Mouse (Mus musculus) heart, adult 18-20 months (tissue): ENCODE results near the gene Krtap6-1. TPM values are rescaled to one million over a fixed set of nuclear protein-coding genes. Genes with fewer than 3 reads are reported as not detected.
"Not testable (repeated sequence)": the region's sequence is repeated elsewhere in the genome, so short reads cannot be mapped to it uniquely, and the experiment has no call there.

Experiments used
- DNase-seq, 2 experiments: peaks; one replicate each; pipeline ENCODE4 v3.0.0; 2021 to 2022; ENCODE audit warnings: mixed read lengths in 1 of 2
- long read RNA-seq, 2 experiments: library from polyadenylated mRNA; stranded (forward); transcript quantifications; one replicate each; pipeline ENCODE4 v2.0.0; 2021
- total RNA-seq, 2 experiments: library from RNA; stranded (reverse); gene quantifications; 2 replicates each; pipeline ENCODE4 v1.2.3; 2021

Gene Krtap6-1
- total RNA-seq, result not detected
- long read RNA-seq, experiment 1, result 0 reads
- long read RNA-seq, experiment 2, result 0 reads

- DNase-seq, result not testable (repeated sequence)
Observed at GRCm38 (mm10) chr16:89031399-89031798, at the start of gene Krtap6-1. Gene Krtap6-1 (plus strand): TSS chr16:89031699.

- DNase-seq, result no peak
Observed at GRCm38 (mm10) chr16:89010659-89011058, 20.8 kb upstream of the Krtap6-1 start, which contains the start of gene Krtap22-2. Gene Krtap22-2 (minus strand): TSS chr16:89010759.

GRCm38 (mm10) chr16:89013973-89014372 lies 17.5 kb upstream of the Krtap6-1 start:
- DNase-seq, result no peak

GRCm38 (mm10) chr16:89014984-89015383 lies 16.5 kb upstream of the Krtap6-1 start, which contains the start of gene Gm10229:
Gene Gm10229 (plus strand): TSS chr16:89015284.
- DNase-seq, result not testable (repeated sequence)

- DNase-seq, result not testable (repeated sequence)
Observed at GRCm38 (mm10) chr16:89041372-89041771, 9.9 kb downstream of the Krtap6-1 start, which contains the start of gene Gm10228. Gene Gm10228 (minus strand): TSS chr16:89041472.

- DNase-seq, result no peak
Observed at GRCm38 (mm10) chr16:89047783-89048182, 16.3 kb downstream of the Krtap6-1 start, which contains the start of gene Krtap6-5. Gene Krtap6-5 (minus strand): TSS chr16:89047883.

- not testable (repeated sequence) for DNase-seq
Observed at GRCm38 (mm10) chr16:89063902-89064301, 32.4 kb downstream of the Krtap6-1 start, which contains the start of gene 1110025L11Rik. Gene 1110025L11Rik (minus strand): TSS chr16:89064002.

GRCm38 (mm10) chr16:89071041-89071440 lies 39.5 kb downstream of the Krtap6-1 start:
- DNase-seq, result peak in 1 of 2 experiments; percentile 1

Other genes with a start within 250 kb of the Krtap6-1 start
- gene Gm20741, start 219.5 kb upstream of the Krtap6-1 start, total RNA-seq, result not detected
- gene Krtap15, start 211.5 kb upstream of the Krtap6-1 start, total RNA-seq, result not detected
- not detected for gene Krtap14, start 205.6 kb upstream of the Krtap6-1 start, total RNA-seq
- gene Krtap19-1, start 162.3 kb upstream of the Krtap6-1 start, total RNA-seq, result not detected
- gene Krtap19-2, start 157.4 kb upstream of the Krtap6-1 start, total RNA-seq, result not detected
- not detected for gene Krtap19-3, start 153.7 kb upstream of the Krtap6-1 start, total RNA-seq
- not detected for gene Krtap19-4, start 146.6 kb upstream of the Krtap6-1 start, total RNA-seq
- gene Krtap19-5, start 135.2 kb upstream of the Krtap6-1 start, total RNA-seq, result not detected
- gene Krtap19-9b, start 99.4 kb upstream of the Krtap6-1 start, total RNA-seq, result not detected
- gene Krtap16-3, start 68.8 kb upstream of the Krtap6-1 start, total RNA-seq, result not detected
- not detected for gene Krtap22-2, start 20.9 kb upstream of the Krtap6-1 start, total RNA-seq
- gene Gm10229, start 16.4 kb upstream of the Krtap6-1 start, total RNA-seq, result not detected
- not detected for gene Gm10228, start 9.8 kb downstream of the Krtap6-1 start, total RNA-seq
- gene Krtap6-5, start 16.2 kb downstream of the Krtap6-1 start, total RNA-seq, result not detected
- gene 1110025L11Rik, start 32.3 kb downstream of the Krtap6-1 start, total RNA-seq, result not detected
- not detected for gene Krtap6-3, start 52.3 kb downstream of the Krtap6-1 start, total RNA-seq
- gene Gm6358, start 109.2 kb downstream of the Krtap6-1 start, total RNA-seq, result not detected
- gene Gm10061, start 119.4 kb downstream of the Krtap6-1 start, total RNA-seq, result not detected
- not detected for gene Gm9789, start 126.3 kb downstream of the Krtap6-1 start, total RNA-seq
- not detected for gene Gm7735, start 137.8 kb downstream of the Krtap6-1 start, total RNA-seq
- gene 1110057P08Rik, start 143.0 kb downstream of the Krtap6-1 start, total RNA-seq, result not detected
- gene Krtap20-2, start 174.2 kb downstream of the Krtap6-1 start, total RNA-seq, result not detected